Mouse (Mus musculus) lung, adult 2 months (tissue): ENCODE measurements around the gene Man2a1. TPM values are rescaled to one million over a fixed set of nuclear protein-coding genes. Genes with fewer than 3 reads are reported as not detected.

ENCODE experiments used
- DNase-seq: peaks from one replicate; pipeline ENCODE4 v3.0.0; 2022
- H3K4me1 ChIP-seq: fragments of 200-500 bp; 2 replicates; pipeline ENCODE4 v1.6.1; 2011; ENCODE audit warnings: low read length; ENCODE audit not compliant: control insufficient read depth, insufficient read depth
- H3K4me3 ChIP-seq: fragments of 200-500 bp; replicated peaks from 2 replicates; pipeline ENCODE3; 2011; ENCODE audit warnings: low read depth, mild to moderate bottlenecking, control low read depth, low read length; ENCODE audit errors: extremely low read depth
- CTCF ChIP-seq: fragments of 200-500 bp; IDR thresholded peaks from 2 replicates; pipeline ENCODE4 v1.5.1; 2011; ENCODE audit warnings: mild to moderate bottlenecking, low read length, control low read depth; ENCODE audit not compliant: insufficient read depth
- POLR2A ChIP-seq: fragments of 200-500 bp; IDR thresholded peaks from 2 replicates; pipeline ENCODE4 v1.6.1; 2011; ENCODE audit warnings: low read depth, mild to moderate bottlenecking, control low read depth, low read length, borderline replicate concordance; ENCODE audit errors: extremely low read depth
- WGBS: fragments of 180-500 bp; shearing (Covaris S2); methylation state at CpG from one replicate; pipeline ENCODE4 v1.1.7; 2018; 5-methylcytosine and 5-hydroxymethylcytosine counted together
- polyA plus RNA-seq: library from polyadenylated mRNA; depleted of rRNA; stranded (reverse); fragments of >200 nt; gene quantifications from 2 replicates; pipeline ENCODE4 v1.2.3, GENCODE M21; 2012

Man2a1 gene
- polyA plus RNA-seq, 1 experiment, result 16.9 TPM

DNA sequence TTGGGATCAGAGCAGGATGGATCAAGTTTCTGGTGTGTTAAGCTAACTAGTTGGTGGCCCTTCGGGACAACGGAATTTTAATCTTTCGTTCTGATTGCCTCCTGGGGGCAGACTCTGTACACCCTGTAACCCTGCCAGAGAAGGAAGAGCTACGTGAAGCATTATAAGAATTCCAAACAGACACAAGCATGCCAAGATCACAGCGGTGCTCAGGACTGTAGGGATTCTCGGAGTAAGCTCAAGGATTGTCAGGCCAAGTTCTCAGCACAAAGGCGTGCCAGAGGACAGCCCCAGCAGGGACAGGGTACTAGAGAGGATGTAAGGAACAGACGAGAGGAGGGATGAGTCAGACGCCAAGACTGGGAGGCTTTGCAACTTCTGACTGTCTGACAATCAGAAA is 164.8 kb downstream of the Man2a1 start:
- Histone ChIP-seq H3K4me3 (no peak overlapping the region), H3K4me1 (no peaks in the 10 kb centered on the region)
- 40% methylated on average over 9 of the region's 9 CpGs for WGBS
- no peak for DNase-seq
- TF ChIP-seq POLR2A (no peak), CTCF (no peak)

DNA sequence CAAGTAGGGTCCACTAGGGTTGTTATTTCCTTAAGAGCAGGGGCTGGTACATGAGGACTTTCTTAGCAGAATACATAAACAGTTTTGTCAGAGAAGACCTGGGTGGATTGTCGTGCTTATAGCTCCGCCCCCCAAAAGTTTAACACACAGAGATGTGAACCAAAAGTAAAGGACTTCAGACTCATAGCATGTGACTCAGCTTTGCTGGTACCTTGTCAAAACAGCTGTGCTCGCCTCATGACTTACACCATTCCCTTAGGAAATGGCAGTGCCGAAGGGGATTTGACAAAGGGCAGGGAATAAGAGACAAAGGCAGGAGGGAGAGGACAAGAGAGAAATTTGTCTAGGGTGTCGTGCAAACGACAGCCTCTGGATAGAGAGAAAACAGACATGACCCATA is 166.0 kb downstream of the Man2a1 start:
- Histone ChIP-seq H3K4me1 (no peaks in the 10 kb centered on the region), H3K4me3 (no peak overlapping the region)
- no peak for TF ChIP-seq POLR2A
- no peak for TF ChIP-seq CTCF
- no peak for DNase-seq
- WGBS, result 70% methylated on average over 6 of the region's 6 CpGs

- H3K4me3 ChIP-seq, result no peak overlapping the region
- 72% methylated on average over 1 of the region's 1 CpGs for whole genome bisulfite sequencing
- TF ChIP-seq CTCF, result no peak
Measured at GRCm38 (mm10) chr17:64770277-64770676, 169.7 kb downstream of the Man2a1 start.

GRCm38 (mm10) chr17:64772611-64773010 is 172.1 kb downstream of the Man2a1 start:
- no peak for DNase-seq
- no peak overlapping the region for H3K4me3 ChIP-seq
- H3K4me1 ChIP-seq, result no peaks in the 10 kb centered on the region; the same call in 1 of the 2 replicates
- TF ChIP-seq CTCF (no peak), POLR2A (no peak)

More at GRCm38 (mm10) chr17:64770277-64770676, 169.7 kb downstream of the Man2a1 start:
- no peaks in the 10 kb centered on the region; the same call in 1 of the 2 replicates for H3K4me1 ChIP-seq
- no peak for DNase-seq

DNA sequence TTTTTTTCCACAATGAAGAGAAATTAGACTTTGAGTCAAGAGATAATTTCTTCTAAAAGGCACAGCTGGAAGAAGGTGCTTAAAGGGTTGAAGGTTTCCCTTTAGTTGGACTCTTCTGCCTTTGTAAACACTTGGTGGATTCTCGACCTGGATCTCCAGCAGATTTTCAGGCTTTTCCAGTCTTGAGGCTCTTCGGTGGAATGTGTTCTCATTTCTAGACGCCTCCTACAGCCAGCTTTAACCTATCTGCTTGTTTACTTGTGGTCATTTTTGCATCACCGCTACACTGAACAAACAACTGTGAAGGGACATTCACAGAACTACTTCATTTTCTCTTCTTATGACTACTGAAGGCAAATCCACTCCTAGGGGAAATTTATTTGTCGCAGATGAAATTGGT is 173.7 kb downstream of the Man2a1 start:
- 66% methylated on average over 5 of the region's 5 CpGs for WGBS
- TF ChIP-seq CTCF (no peak), POLR2A (no peak)
- no peaks in the 10 kb centered on the region; the same call in 1 of the 2 replicates for H3K4me1 ChIP-seq
- no peak for DNase-seq
- no peak overlapping the region for H3K4me3 ChIP-seq

GRCm38 (mm10) chr17:64778300-64778699 is 177.8 kb downstream of the Man2a1 start:
- Histone ChIP-seq H3K4me1 (no peaks in the 10 kb centered on the region; the same call in 1 of the 2 replicates), H3K4me3 (no peak overlapping the region)
- WGBS, result 69% methylated on average over 3 of the region's 3 CpGs
- TF ChIP-seq CTCF (no peak), POLR2A (no peak)
- no peak for DNase-seq

GRCm38 (mm10) chr17:64778756-64779155 is 178.2 kb downstream of the Man2a1 start:
- H3K4me1 ChIP-seq, result no peaks in the 10 kb centered on the region; the same call in 1 of the 2 replicates
- TF ChIP-seq CTCF, result no peak
- TF ChIP-seq POLR2A, result no peak
- no peak overlapping the region for H3K4me3 ChIP-seq
- WGBS, result 94% methylated on average over 12 of the region's 12 CpGs
- no peak for DNase-seq

DNA sequence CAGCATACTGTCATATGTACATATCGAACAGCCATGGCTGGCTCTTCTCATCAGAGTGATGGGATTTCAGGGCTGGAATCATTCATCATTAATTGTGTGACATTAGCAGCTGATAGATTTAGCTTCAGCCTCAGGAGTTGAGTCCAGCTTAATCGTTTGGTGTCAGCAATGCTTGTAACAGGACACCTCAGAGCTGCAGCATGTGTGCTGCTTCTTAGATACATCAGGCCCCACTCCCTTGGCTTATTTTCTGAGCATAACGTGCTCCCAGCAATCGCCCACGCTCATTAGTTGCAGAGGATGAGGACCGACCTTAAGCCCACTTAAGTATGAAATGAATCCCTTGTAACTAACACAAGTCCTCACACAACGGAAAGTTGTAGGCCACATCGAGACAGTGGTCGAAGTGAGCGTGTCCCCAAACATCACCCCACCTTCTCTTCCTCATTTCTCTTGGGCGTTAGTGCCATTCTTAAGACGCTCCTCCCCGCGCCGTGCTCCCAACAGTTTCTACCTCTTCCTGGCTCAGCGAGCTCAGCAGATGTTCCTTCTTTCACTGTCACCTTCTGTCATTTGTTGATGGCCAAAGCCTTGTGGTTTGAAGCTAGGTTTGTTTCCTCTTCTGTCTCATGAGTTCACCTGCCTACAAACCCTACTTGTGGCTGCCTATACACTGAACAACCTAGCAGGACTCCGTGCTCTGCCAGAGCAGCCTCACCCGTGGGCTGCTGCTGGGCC is 180.4 kb downstream of the Man2a1 start:
- Histone ChIP-seq H3K4me3 (no peak overlapping the region), H3K4me1 (no peaks in the 10 kb centered on the region)
- WGBS, result 75% methylated on average over 18 of the region's 18 CpGs
- TF ChIP-seq CTCF, result no peak
- no peak for TF ChIP-seq POLR2A
- no peak for DNase-seq

DNA sequence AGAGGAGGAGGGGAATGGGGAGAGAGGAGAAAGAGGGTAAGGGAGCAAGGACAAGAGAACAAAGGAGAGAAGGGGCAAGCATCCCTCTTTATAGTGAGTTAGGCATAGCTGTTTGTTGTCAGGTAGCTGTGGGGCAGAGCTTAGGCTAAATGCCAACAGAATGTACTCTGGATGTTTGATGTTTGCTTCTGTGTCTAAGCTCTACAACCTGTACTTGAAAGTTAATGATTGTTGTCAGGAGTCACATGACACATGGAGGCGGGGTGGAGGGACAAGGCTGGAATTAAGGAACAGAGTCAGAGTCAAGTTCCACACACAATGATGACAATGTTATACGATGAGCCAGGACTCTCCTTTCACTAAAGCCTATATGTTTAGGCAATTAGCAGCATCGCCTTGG is 181.8 kb downstream of the Man2a1 start:
- H3K4me1 ChIP-seq, result no peaks in the 10 kb centered on the region
- H3K4me3 ChIP-seq, result no peak overlapping the region
- 76% methylated on average over 3 of the region's 3 CpGs for WGBS
- DNase-seq, result peak; percentile 21
- TF ChIP-seq POLR2A, result no peak
- TF ChIP-seq CTCF, result no peak

- Histone ChIP-seq H3K4me1 (no peaks in the 10 kb centered on the region), H3K4me3 (no peak overlapping the region)
- WGBS, result 24% methylated on average over 1 of the region's 1 CpGs
- no peak for TF ChIP-seq CTCF
- no peak for TF ChIP-seq POLR2A
- no peak for DNase-seq
Measured at GRCm38 (mm10) chr17:64785961-64786360, 185.4 kb downstream of the Man2a1 start.
